Comparison of ENCODE assay signal across 15 mouse cellular contexts in genomic region chr12:29934120-29934581, GRCm38 (mm10). TPM values are rescaled to one million over a fixed set of nuclear protein-coding genes. Genes with fewer than 3 reads are reported as not detected.
A peak's percentile ranks its signal among the peaks of the same experiment; 100 is the strongest.
DNase-seq lines count a peak whose midpoint lies in the region; ATAC-seq and TF ChIP-seq lines count a peak whose summit lies in the region.
"Had no signal": no experiment of that assay in that cellular context is flagged by ENCODE, and none has a peak within 500 bp of the region (broad histone marks: within the 10 kb centered on the region; RNA-seq: fewer than 3 reads in every experiment).

No protein-coding gene starts in this region.

- TF ChIP-seq CTCF in forebrain, postnatal 0 days (IDR thresholded peaks at IDR 0.05; ENCODE audit: low read depth) = no peak
- TF ChIP-seq CTCF in lung, embryonic 14.5 days (IDR thresholded peaks at IDR 0.05; ENCODE audit: low read depth) = no peak
- no peak for TF ChIP-seq CTCF in lung, postnatal 0 days (IDR thresholded peaks at IDR 0.05)

- no peaks in the 10 kb centered on the region for H3K27me3 ChIP-seq in forebrain, postnatal 0 days (ENCODE audit: insufficient read depth, low read length)
- no peaks in the 10 kb centered on the region for H3K27me3 ChIP-seq in forebrain, embryonic 11.5 days (ENCODE audit: control insufficient read depth, insufficient read depth, low read length)
- H3K27me3 ChIP-seq in lung, embryonic 14.5 days (ENCODE audit: insufficient read depth, low read length) = no peaks in the 10 kb centered on the region
- H3K27me3 ChIP-seq in lung, postnatal 0 days (replicated peaks; ENCODE audit: insufficient read depth, low read length) = no peaks in the 10 kb centered on the region
- H3K27me3 ChIP-seq in kidney, embryonic 15.5 days = no peaks in the 10 kb centered on the region
- H3K27me3 ChIP-seq: limb, embryonic 12.5 days had no signal

- H3K4me2 ChIP-seq in forebrain, postnatal 0 days (ENCODE audit: low read depth) = no peak overlapping the region
- H3K4me2 ChIP-seq in forebrain, embryonic 11.5 days (ENCODE audit: low read depth, low read length, severe bottlenecking) = no peak overlapping the region
- no peak overlapping the region for H3K4me2 ChIP-seq in lung, embryonic 14.5 days
- H3K4me2 ChIP-seq in lung, postnatal 0 days (replicated peaks; ENCODE audit: low read depth, low read length) = no peak overlapping the region
- no peak overlapping the region for H3K4me2 ChIP-seq in kidney, embryonic 15.5 days
- H3K4me2 ChIP-seq: limb, embryonic 12.5 days had no signal

- peak; percentile 61 for DNase-seq in forebrain, postnatal 0 days
- DNase-seq in forebrain, embryonic 11.5 days (ENCODE audit: low spot score) = no peak
- peak; percentile 42 for DNase-seq in lung, embryonic 14.5 days
- DNase-seq in lung, postnatal 0 days (ENCODE audit: low spot score) = no peak
- DNase-seq in layer of hippocampus, adult 8-10 months (ENCODE audit: low spot score in 2 of 2) = peak; percentile 64 to 67
- peak; percentile 94 for DNase-seq in telencephalon, adult 2 months (ENCODE audit: low read depth, low spot score)
- no peak for DNase-seq in cerebellum, postnatal 36 days
- DNase-seq: cerebellum, adult 11 months; kidney, adult 8-10 months; midbrain, embryonic 14.5 days had no signal

- H3K9ac ChIP-seq in forebrain, postnatal 0 days = no peak overlapping the region
- no peak overlapping the region for H3K9ac ChIP-seq in forebrain, embryonic 11.5 days (ENCODE audit: low read length)
- no peak overlapping the region for H3K9ac ChIP-seq in lung, embryonic 14.5 days
- no peak overlapping the region for H3K9ac ChIP-seq in lung, postnatal 0 days (replicated peaks; ENCODE audit: low read depth)
- H3K9ac ChIP-seq in kidney, embryonic 15.5 days = no peak overlapping the region
- H3K9ac ChIP-seq: limb, embryonic 12.5 days had no signal

- no peak overlapping the region for H3K4me3 ChIP-seq in forebrain, postnatal 0 days (ENCODE audit: low read depth, low read length)
- no peak overlapping the region for H3K4me3 ChIP-seq in forebrain, embryonic 11.5 days (ENCODE audit: low read depth, low read length)
- no peak overlapping the region for H3K4me3 ChIP-seq in lung, embryonic 14.5 days (ENCODE audit: low read depth, low read length)
- H3K4me3 ChIP-seq in lung, postnatal 0 days (ENCODE audit: low read depth, low read length) = no peak overlapping the region
- no peak overlapping the region for H3K4me3 ChIP-seq in kidney, embryonic 15.5 days (replicated peaks)
- H3K4me3 ChIP-seq: embryonic facial prominence, embryonic 10.5 days; hindbrain, embryonic 10.5 days; limb, embryonic 12.5 days had no signal

- peak overlapping the region; percentile 30; the same call in 1 of the 2 replicates for H3K27ac ChIP-seq in forebrain, postnatal 0 days (ENCODE audit: low read depth, low read length)
- H3K27ac ChIP-seq in forebrain, embryonic 11.5 days (ENCODE audit: low read depth, low read length) = no peak overlapping the region
- no peak overlapping the region for H3K27ac ChIP-seq in lung, embryonic 14.5 days (ENCODE audit: low read depth)
- no peak overlapping the region for H3K27ac ChIP-seq in lung, postnatal 0 days (ENCODE audit: low read length)
- no peak overlapping the region for H3K27ac ChIP-seq in kidney, embryonic 15.5 days
- H3K27ac ChIP-seq: embryonic facial prominence, embryonic 10.5 days; hindbrain, embryonic 10.5 days; limb, embryonic 12.5 days had no signal

- no peaks in the 10 kb centered on the region for H3K36me3 ChIP-seq in forebrain, postnatal 0 days (ENCODE audit: insufficient read depth)
- H3K36me3 ChIP-seq in forebrain, embryonic 11.5 days (ENCODE audit: control insufficient read depth, insufficient read depth, low read length) = no peaks in the 10 kb centered on the region
- H3K36me3 ChIP-seq in lung, embryonic 14.5 days (ENCODE audit: insufficient read depth) = no peaks in the 10 kb centered on the region
- no peaks in the 10 kb centered on the region for H3K36me3 ChIP-seq in lung, postnatal 0 days (ENCODE audit: insufficient read depth, low read length)
- H3K36me3 ChIP-seq in kidney, embryonic 15.5 days = no peaks in the 10 kb centered on the region
- H3K36me3 ChIP-seq: embryonic facial prominence, embryonic 10.5 days; hindbrain, embryonic 10.5 days; limb, embryonic 12.5 days had no signal

- no peak for ATAC-seq in forebrain, postnatal 0 days
- ATAC-seq in forebrain, embryonic 11.5 days (replicated peaks; ENCODE audit: low FRiP score) = no peak
- no peak for ATAC-seq in lung, embryonic 14.5 days (ENCODE audit: insufficient read depth)
- ATAC-seq in lung, postnatal 0 days = no peak
- ATAC-seq in kidney, embryonic 15.5 days (replicated peaks; ENCODE audit: low FRiP score) = no peak

- peaks cover 3% of the 10 kb centered on the region; the same call in 1 of the 2 replicates for H3K4me1 ChIP-seq in forebrain, postnatal 0 days (ENCODE audit: insufficient read depth)
- peaks cover 5% of the 10 kb centered on the region; the same call in 1 of the 2 replicates for H3K4me1 ChIP-seq in forebrain, embryonic 11.5 days (replicated peaks; ENCODE audit: control insufficient read depth, insufficient read depth, low read length)
- H3K4me1 ChIP-seq in lung, embryonic 14.5 days (ENCODE audit: insufficient read depth) = 0 out of 2 replicates have a peak, but pooled peaks cover 5% of the 10 kb centered on the region
- peaks cover 5% of the 10 kb centered on the region; the same call in 1 of the 2 replicates for H3K4me1 ChIP-seq in lung, postnatal 0 days (ENCODE audit: insufficient read depth, low read depth, low read length)
- peaks cover 20% of the 10 kb centered on the region for H3K4me1 ChIP-seq in kidney, embryonic 15.5 days

- no peaks in the 10 kb centered on the region for H3K9me3 ChIP-seq in forebrain, postnatal 0 days (ENCODE audit: low read length)
- H3K9me3 ChIP-seq in forebrain, embryonic 11.5 days (ENCODE audit: control insufficient read depth, low read length) = no peaks in the 10 kb centered on the region
- H3K9me3 ChIP-seq in lung, embryonic 14.5 days (ENCODE audit: low read depth, low read length) = no peaks in the 10 kb centered on the region
- no peaks in the 10 kb centered on the region for H3K9me3 ChIP-seq in lung, postnatal 0 days (ENCODE audit: low read length)
- no peaks in the 10 kb centered on the region for H3K9me3 ChIP-seq in kidney, embryonic 15.5 days (replicated peaks)
- H3K9me3 ChIP-seq: embryonic facial prominence, embryonic 10.5 days; hindbrain, embryonic 10.5 days; limb, embryonic 12.5 days had no signal

- WGBS in forebrain, postnatal 0 days = 60% methylated on average over 8 of the region's 8 CpGs
- WGBS in forebrain, embryonic 11.5 days = 79% methylated on average over 8 of the region's 8 CpGs
- 64% methylated on average over 8 of the region's 8 CpGs for WGBS in lung, embryonic 14.5 days
- 54% methylated on average over 8 of the region's 8 CpGs for WGBS in lung, postnatal 0 days
- 53% methylated on average over 8 of the region's 8 CpGs for WGBS in kidney, embryonic 15.5 days

- TF ChIP-seq EP300 in lung, postnatal 0 days (IDR thresholded peaks at IDR 0.05) = no peak

RNA-seq across cellular contexts. Expression of gene Pxdn, which starts 3.3 kb away (rescaled TPM):
- 50.5 and 67.5 TPM in 2 replicates for total RNA-seq in forebrain, postnatal 0 days (2014; rRNA removed)
- polyA plus RNA-seq in forebrain, postnatal 0 days (2015; fragmentation: Nextera tagmentation; extraction: Ambion mirVana) = 10.0 and 12.5 TPM in 2 replicates
- 66.1 and 73.7 TPM in 2 replicates for polyA plus RNA-seq in forebrain, embryonic 11.5 days (2014; fragmentation: Nextera tagmentation; extraction: Ambion mirVana)
- polyA plus RNA-seq in lung, embryonic 14.5 days (2014; fragmentation: Nextera tagmentation; extraction: Ambion mirVana) = 135 and 144 TPM in 2 replicates
- polyA plus RNA-seq in lung, postnatal 0 days (2015; fragmentation: Nextera tagmentation; extraction: Ambion mirVana) = 56.1 and 66.0 TPM in 2 replicates
- 10 to 100 TPM; 65.3 to 84.7 (median 75.5) TPM for total RNA-seq in layer of hippocampus, adult 8-10 months (2022)
- 87.6 and 100.0 TPM in 2 replicates for polyA plus RNA-seq in kidney, embryonic 15.5 days (2015; fragmentation: Nextera tagmentation; extraction: Ambion mirVana)
- total RNA-seq: neutrophil, adult 5-6 weeks had no signal

Comparison
In these comparisons a context has a peak if more than half of its experiments do, and no peak if none do; other contexts are left out.
1. DNase-seq: peak in forebrain, postnatal 0 days (single experiment), lung, embryonic 14.5 days (single experiment), layer of hippocampus, adult 8-10 months (2 of 2) and telencephalon, adult 2 months (single experiment); none in forebrain, embryonic 11.5 days (single experiment), lung, postnatal 0 days (single experiment) and cerebellum, postnatal 36 days (0 of 2).